Mouse (Mus musculus): Measurements from ENCODE around the gene Pmis2. TPM values are rescaled to one million over a fixed set of nuclear protein-coding genes. Genes with fewer than 3 reads are reported as not detected.

Pmis2 gene
- polyA plus RNA-seq, 1 experiment from 2014 or later: not detected

GRCm38 (mm10) chr7:30626647-30627046, 44.8 kb downstream of the Pmis2 start:
- H3K9ac ChIP-seq (replicated peaks): no peak overlapping the region
- peaks cover 28% of the 10 kb centered on the region for H3K36me3 ChIP-seq
- no peak overlapping the region for H3K27ac ChIP-seq (replicated peaks)
- H3K27me3 ChIP-seq: peaks cover 23% of the 10 kb centered on the region
- H3K9me3 ChIP-seq: no peaks in the 10 kb centered on the region
- H3K4me2 ChIP-seq (replicated peaks): peak overlapping the region; percentile 95; the same call in 1 of the 2 replicates
- 0 out of 2 replicates have a peak, but pooled peaks have one; percentile 4 for ATAC-seq (ENCODE audit: low FRiP score, low read depth)
- H3K4me1 ChIP-seq: peaks cover 12% of the 10 kb centered on the region
- WGBS: 87% methylated on average over 5 of the region's 5 CpGs
- H3K4me3 ChIP-seq: no peak overlapping the region

GRCm38 (mm10) chr7:30625530-30626384, 45.6 kb downstream of the Pmis2 start, which contains the start of gene Cox6b1:
TSS of gene Cox6b1 (minus strand) at chr7:30626151.
- H3K9me3 ChIP-seq: no peaks in the 10 kb centered on the region
- WGBS: 2% methylated on average over 44 of the region's 44 CpGs
- H3K4me3 ChIP-seq: peak within 1 kb of the TSS; percentile 86
- peak within 1 kb of the TSS; percentile 95 for H3K4me2 ChIP-seq (replicated peaks)
- 0 out of 2 replicates have a peak within 1 kb of the TSS, but pooled peaks have one; percentile 42 for H3K27ac ChIP-seq (replicated peaks)
- peaks cover 34% of the 10 kb centered on the region for H3K36me3 ChIP-seq
- H3K9ac ChIP-seq (replicated peaks): peak within 1 kb of the TSS; percentile 80
- H3K27me3 ChIP-seq: peaks cover 15% of the 10 kb centered on the region
- ATAC-seq (ENCODE audit: low FRiP score, low read depth): peak; percentile 93
- H3K4me1 ChIP-seq: peaks cover 12% of the 10 kb centered on the region

Other genes starting within 250 kb of the Pmis2 start
- gene Nfkbid, start 249.9 kb downstream of the Pmis2 start, polyA plus RNA-seq (2016; fragmentation: Nextera tagmentation; extraction: Ambion mirVana): 1.4 TPM in 2 replicates
- gene Aplp1, start 226.1 kb downstream of the Pmis2 start, polyA plus RNA-seq (2016; fragmentation: Nextera tagmentation; extraction: Ambion mirVana): 301 and 324 TPM in 2 replicates
- 1.6 and 4.7 TPM in 2 replicates for gene Kirrel2, start 213.9 kb downstream of the Pmis2 start, polyA plus RNA-seq (2016; fragmentation: Nextera tagmentation; extraction: Ambion mirVana)
- gene Nphs1, start 213.3 kb downstream of the Pmis2 start, polyA plus RNA-seq (2016; fragmentation: Nextera tagmentation; extraction: Ambion mirVana): 0.58 and 1.1 TPM in 2 replicates
- gene Prodh2, start 178.0 kb downstream of the Pmis2 start, polyA plus RNA-seq (2016; fragmentation: Nextera tagmentation; extraction: Ambion mirVana): 0.39 TPM in 1 of 2 replicates, not detected in the other
- 96.3 and 99.5 TPM in 2 replicates for gene Arhgap33, start 136.5 kb downstream of the Pmis2 start, polyA plus RNA-seq (2016; fragmentation: Nextera tagmentation; extraction: Ambion mirVana)
- 5.8 and 6.2 TPM in 2 replicates for gene Hspb6, start 119.4 kb downstream of the Pmis2 start, polyA plus RNA-seq (2016; fragmentation: Nextera tagmentation; extraction: Ambion mirVana)
- gene Proser3, start 119.3 kb downstream of the Pmis2 start, polyA plus RNA-seq (2016; fragmentation: Nextera tagmentation; extraction: Ambion mirVana): 15.1 TPM in 2 replicates
- gene Lin37, start 111.8 kb downstream of the Pmis2 start, polyA plus RNA-seq (2016; fragmentation: Nextera tagmentation; extraction: Ambion mirVana): 53.0 and 54.9 TPM in 2 replicates
- gene U2af1l4, start 108.3 kb downstream of the Pmis2 start, polyA plus RNA-seq (2016; fragmentation: Nextera tagmentation; extraction: Ambion mirVana): 83.1 and 88.4 TPM in 2 replicates
- gene Gm49396, start 108.3 kb downstream of the Pmis2 start, polyA plus RNA-seq (2016; fragmentation: Nextera tagmentation; extraction: Ambion mirVana): 21.8 and 23.5 TPM in 2 replicates
- 130 and 144 TPM in 2 replicates for gene Psenen, start 108.0 kb downstream of the Pmis2 start, polyA plus RNA-seq (2016; fragmentation: Nextera tagmentation; extraction: Ambion mirVana)
- 5.9 and 8.2 TPM in 2 replicates for gene Igflr1, start 106.2 kb downstream of the Pmis2 start, polyA plus RNA-seq (2016; fragmentation: Nextera tagmentation; extraction: Ambion mirVana)
- gene Kmt2b, start 82.9 kb downstream of the Pmis2 start, polyA plus RNA-seq (2016; fragmentation: Nextera tagmentation; extraction: Ambion mirVana): 11.4 and 13.6 TPM in 2 replicates
- gene Zbtb32, start 72.7 kb downstream of the Pmis2 start, polyA plus RNA-seq (2016; fragmentation: Nextera tagmentation; extraction: Ambion mirVana): 0.34 and 0.47 TPM in 2 replicates
- gene Upk1a, start 58.8 kb downstream of the Pmis2 start, polyA plus RNA-seq (2016; fragmentation: Nextera tagmentation; extraction: Ambion mirVana): 0.75 and 0.85 TPM in 2 replicates
- gene Cox6b1, start 45.5 kb downstream of the Pmis2 start, polyA plus RNA-seq (2016; fragmentation: Nextera tagmentation; extraction: Ambion mirVana): 801 and 832 TPM in 2 replicates
- not detected in 2 replicates for gene Etv2, start 35.8 kb downstream of the Pmis2 start, polyA plus RNA-seq (2016; fragmentation: Nextera tagmentation; extraction: Ambion mirVana)
- gene Rbm42, start 21.3 kb downstream of the Pmis2 start, polyA plus RNA-seq (2016; fragmentation: Nextera tagmentation; extraction: Ambion mirVana): 153 and 154 TPM in 2 replicates
- gene Haus5, start 6.6 kb downstream of the Pmis2 start, polyA plus RNA-seq (2016; fragmentation: Nextera tagmentation; extraction: Ambion mirVana): 49.0 and 50.4 TPM in 2 replicates
- not detected in 2 replicates for gene 2200002J24Rik, start 27.3 kb upstream of the Pmis2 start, polyA plus RNA-seq (2016; fragmentation: Nextera tagmentation; extraction: Ambion mirVana)
- gene Atp4a, start 40.6 kb upstream of the Pmis2 start, polyA plus RNA-seq (2016; fragmentation: Nextera tagmentation; extraction: Ambion mirVana): 1.1 and 2.0 TPM in 2 replicates
- 149 and 152 TPM in 2 replicates for gene Tmem147, start 57.9 kb upstream of the Pmis2 start, polyA plus RNA-seq (2016; fragmentation: Nextera tagmentation; extraction: Ambion mirVana)
- gene Gapdhs, start 72.1 kb upstream of the Pmis2 start, polyA plus RNA-seq (2016; fragmentation: Nextera tagmentation; extraction: Ambion mirVana): 0.65 and 1.6 TPM in 2 replicates
- 1.6 and 1.8 TPM in 2 replicates for gene Sbsn, start 79.9 kb upstream of the Pmis2 start, polyA plus RNA-seq (2016; fragmentation: Nextera tagmentation; extraction: Ambion mirVana)
- gene Dmkn, start 92.2 kb upstream of the Pmis2 start, polyA plus RNA-seq (2016; fragmentation: Nextera tagmentation; extraction: Ambion mirVana): 0.20 and 0.38 TPM in 2 replicates
- not detected in 2 replicates for gene Krtdap, start 116.3 kb upstream of the Pmis2 start, polyA plus RNA-seq (2016; fragmentation: Nextera tagmentation; extraction: Ambion mirVana)
- gene Ffar2, start 152.2 kb upstream of the Pmis2 start, polyA plus RNA-seq (2016; fragmentation: Nextera tagmentation; extraction: Ambion mirVana): not detected in 2 replicates
- gene Ffar3, start 184.6 kb upstream of the Pmis2 start, polyA plus RNA-seq (2016; fragmentation: Nextera tagmentation; extraction: Ambion mirVana): not detected in 2 replicates
- not detected in 2 replicates for gene Ffar1, start 190.0 kb upstream of the Pmis2 start, polyA plus RNA-seq (2016; fragmentation: Nextera tagmentation; extraction: Ambion mirVana)
- not detected in 2 replicates for gene Cd22, start 208.7 kb upstream of the Pmis2 start, polyA plus RNA-seq (2016; fragmentation: Nextera tagmentation; extraction: Ambion mirVana)
- 0.39 and 0.51 TPM in 2 replicates for gene Mag, start 243.3 kb upstream of the Pmis2 start, polyA plus RNA-seq (2016; fragmentation: Nextera tagmentation; extraction: Ambion mirVana)